ENCODE assay signal across 8 mouse cellular contexts in the genomic region with DNA sequence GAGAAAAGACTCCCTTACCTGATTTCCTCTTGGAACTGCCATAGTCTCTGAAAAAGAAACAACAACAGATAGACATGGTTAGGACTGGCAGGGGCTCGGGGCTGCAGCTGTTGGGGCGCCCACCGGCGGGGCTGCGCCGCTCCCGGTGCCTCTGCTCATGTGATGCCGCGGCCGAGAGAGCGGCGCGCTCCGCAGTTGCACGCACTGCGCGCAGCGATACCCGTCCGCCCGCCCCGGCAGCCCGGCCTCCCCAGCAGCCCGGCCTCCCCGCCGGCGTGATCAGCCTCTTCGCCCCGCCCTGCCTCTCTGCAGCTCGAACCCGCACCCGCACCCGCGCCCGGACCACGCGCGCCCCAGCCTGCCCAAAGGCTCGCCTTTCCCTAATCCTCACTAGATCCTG.
A peak's percentile ranks its signal among the peaks of the same experiment; 100 is the strongest.
DNase-seq lines count a peak whose midpoint lies in the region; ATAC-seq and TF ChIP-seq lines count a peak whose summit lies in the region.

No protein-coding gene starts in this region.

- H3K4me3 ChIP-seq in cerebellum, adult 2 months (replicated peaks; ENCODE audit: insufficient read depth, low read depth, low read length) = peak overlapping the region; percentile 26
- peak overlapping the region; percentile 34 for H3K4me3 ChIP-seq in lung, embryonic 15.5 days
- H3K4me3 ChIP-seq in hindbrain, embryonic 15.5 days = peak overlapping the region; percentile 38

- peak overlapping the region; percentile 14; the same call in 1 of the 2 replicates for H3K9ac ChIP-seq in lung, embryonic 15.5 days
- peak overlapping the region; percentile 32; the same call in 1 of the 2 replicates for H3K9ac ChIP-seq in hindbrain, embryonic 15.5 days

- DNase-seq in cerebellum, adult 2 months = peak; percentile 33 to 42
- DNase-seq in lung, postnatal 25 days (ENCODE audit: low spot score) = no peak
- no peak for DNase-seq in spleen, postnatal 4 days (ENCODE audit: low spot score in 2 of 2)
- DNase-seq in testis, postnatal 14 days (ENCODE audit: low spot score) = no peak

- peak overlapping the region; percentile 70 for H3K4me2 ChIP-seq in lung, embryonic 15.5 days
- H3K4me2 ChIP-seq in hindbrain, embryonic 15.5 days = peak overlapping the region; percentile 76

- WGBS in cerebellum, adult 2 months = 4% methylated on average over 37 of the region's 39 CpGs
- WGBS in lung, embryonic 15.5 days = 7% methylated on average over 38 of the region's 39 CpGs
- WGBS in hindbrain, embryonic 15.5 days = 3% methylated on average over 39 of the region's 39 CpGs

- no peak for TF ChIP-seq CTCF in cerebellum, adult 2 months (IDR thresholded peaks at IDR 0.05; ENCODE audit: borderline replicate concordance, insufficient read depth, low read depth, low read length)

- no peaks in the 10 kb centered on the region for H3K36me3 ChIP-seq in lung, embryonic 15.5 days
- H3K36me3 ChIP-seq in hindbrain, embryonic 15.5 days = no peaks in the 10 kb centered on the region

- H3K9me3 ChIP-seq in lung, embryonic 15.5 days = no peaks in the 10 kb centered on the region
- no peaks in the 10 kb centered on the region for H3K9me3 ChIP-seq in hindbrain, embryonic 15.5 days

- H3K27ac ChIP-seq in cerebellum, adult 2 months (ENCODE audit: insufficient read depth, low read length) = no peak overlapping the region
- no peak overlapping the region for H3K27ac ChIP-seq in lung, embryonic 15.5 days
- no peak overlapping the region for H3K27ac ChIP-seq in hindbrain, embryonic 15.5 days (replicated peaks)

- no peak for TF ChIP-seq POLR2A in cerebellum, adult 2 months (IDR thresholded peaks at IDR 0.05; ENCODE audit: borderline replicate concordance, insufficient read depth, low read length)

- H3K4me1 ChIP-seq in cerebellum, adult 2 months (ENCODE audit: control insufficient read depth, insufficient read depth, low read length) = peaks cover 6% of the 10 kb centered on the region; the same call in 1 of the 2 replicates
- H3K4me1 ChIP-seq in lung, embryonic 15.5 days = peaks cover 29% of the 10 kb centered on the region
- peaks cover 20% of the 10 kb centered on the region for H3K4me1 ChIP-seq in hindbrain, embryonic 15.5 days (replicated peaks)

- H3K27me3 ChIP-seq in cerebellum, adult 2 months (ENCODE audit: control insufficient read depth, insufficient read depth, low read length) = no peaks in the 10 kb centered on the region; the same call in 1 of the 2 replicates
- peaks cover 30% of the 10 kb centered on the region for H3K27me3 ChIP-seq in lung, embryonic 15.5 days
- peaks cover 40% of the 10 kb centered on the region for H3K27me3 ChIP-seq in hindbrain, embryonic 15.5 days

- no peak for ATAC-seq in cerebellum, adult (ENCODE audit: insufficient number of reproducible peaks, low FRiP score, low TSS enrichment)
- ATAC-seq in lung, embryonic 15.5 days (ENCODE audit: borderline replicate concordance, extremely low read depth, low FRiP score, low TSS enrichment) = no peak
- no peak for ATAC-seq in hindbrain, embryonic 15.5 days (ENCODE audit: low FRiP score, low read depth)
- ATAC-seq in megakaryocyte progenitor cell, adult 5-6 weeks (replicated peaks; ENCODE audit: poor library complexity) = 0 out of 2 replicates have a peak, but pooled peaks have one; percentile 29

Comparison
In these comparisons a context has a peak if more than half of its experiments do, and no peak if none do; other contexts are left out.
1. DNase-seq: peak in cerebellum, adult 2 months (2 of 2); none in lung, postnatal 25 days (single experiment), spleen, postnatal 4 days (0 of 2) and testis, postnatal 14 days (single experiment).
2. Peak in every context shown above with its lines, with median percentiles within 50 percentile points of each other: H3K4me3 ChIP-seq.